Mouse (Mus musculus) right cerebral cortex, postnatal 14 days (tissue): ENCODE data around the gene Olfr1337.
"Not testable (repeated sequence)": the region's sequence is repeated elsewhere in the genome, so short reads cannot be mapped to it uniquely, and the experiment has no call there.

Source experiments
- DNase-seq: peaks from one replicate; pipeline ENCODE4 v3.0.0; 2022

Gene Olfr1337

GRCm38 (mm10) chr4:118782486-118782885 lies at the start of gene Olfr1337:
TSS of gene Olfr1337 (minus strand) at chr4:118782586.
- no peak for DNase-seq

DNA sequence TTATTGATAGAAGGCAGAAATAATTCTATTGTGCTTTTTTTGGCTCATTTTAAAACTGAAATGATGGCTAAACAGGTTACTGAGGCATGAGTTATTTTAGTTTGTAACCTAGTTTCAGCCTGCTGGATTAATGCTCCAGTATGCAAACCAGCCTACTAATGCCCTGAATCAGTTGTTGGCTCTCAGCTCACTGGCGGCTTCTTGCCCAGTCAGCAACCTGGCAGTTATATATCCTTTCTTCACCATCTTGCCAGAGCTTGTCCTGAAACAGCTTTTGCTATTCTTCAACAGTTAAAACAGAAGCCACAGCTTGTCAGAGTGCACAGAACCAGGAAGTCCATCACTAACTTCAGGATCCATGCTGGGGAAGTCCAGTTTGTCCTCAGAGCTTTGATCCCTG lies 36.5 kb upstream of the Olfr1337 start:
- no peak for DNase-seq

DNA sequence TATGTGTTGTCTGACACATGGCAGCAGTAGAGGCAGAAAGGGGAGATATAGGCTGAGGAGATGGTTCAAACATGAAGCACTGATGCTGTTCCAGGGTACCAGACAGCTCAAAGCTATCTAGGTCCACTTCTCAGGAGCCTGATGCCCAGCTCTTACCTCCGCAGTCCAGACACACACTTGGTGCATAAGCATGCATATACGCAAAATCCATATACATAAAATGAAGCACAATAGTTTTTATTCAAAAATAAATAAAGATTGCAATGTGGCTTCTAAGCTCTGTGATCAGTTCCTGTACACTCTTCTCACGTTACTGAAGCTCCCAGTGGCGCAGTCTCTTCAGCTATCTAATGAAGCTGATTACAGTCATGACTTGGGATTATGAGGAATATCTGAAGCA lies 27.5 kb upstream of the Olfr1337 start, which contains the start of gene Olfr1335:
Olfr1335 (minus strand) TSS at position 101 of the 400 bp plus-strand sequence.
- DNase-seq = no peak

DNA sequence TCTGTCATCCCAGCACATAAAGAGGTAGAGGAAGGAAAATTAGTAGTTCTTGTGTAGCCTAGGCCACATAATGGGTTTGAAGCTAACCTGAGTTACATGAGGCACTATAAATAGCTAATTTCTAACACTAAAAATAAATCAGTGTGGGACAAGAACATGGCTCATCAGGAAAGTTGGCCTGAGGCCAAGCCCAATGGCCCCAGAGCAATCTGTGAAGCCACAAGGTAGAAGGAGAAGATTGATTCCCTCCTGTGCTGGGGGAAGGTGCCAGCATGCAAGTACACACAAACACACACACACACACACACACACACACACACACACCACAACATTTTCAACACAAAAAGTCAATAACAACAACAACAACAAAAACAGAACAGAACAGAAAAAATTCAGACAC lies 10.4 kb upstream of the Olfr1337 start:
- DNase-seq = not testable (repeated sequence)

- no peak for DNase-seq
These were observed 23.7 kb downstream of the Olfr1337 start, which contains the start of gene Olfr1338 for GRCm38 (mm10) chr4:118758637-118759036. TSS of gene Olfr1338 (minus strand) at chr4:118758737.

DNA sequence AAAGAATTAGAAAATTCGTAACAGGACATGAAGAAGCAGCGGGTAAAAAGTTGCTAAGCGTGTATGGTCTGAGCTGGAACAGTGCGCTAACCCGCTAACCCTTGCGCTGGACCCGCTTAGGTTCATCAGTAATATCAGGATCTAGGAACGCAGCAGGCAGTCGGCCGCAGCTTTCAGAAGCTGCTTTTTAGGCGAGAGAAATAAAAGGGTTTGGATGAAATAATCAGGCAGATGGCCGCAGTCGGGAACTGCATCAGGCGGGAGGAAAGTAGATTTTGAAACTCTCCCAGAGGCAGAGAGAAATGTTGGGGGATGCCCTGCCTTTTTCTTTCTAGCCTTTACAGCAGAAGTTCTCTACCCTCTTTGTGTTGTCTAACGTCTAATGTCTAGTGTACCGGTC lies 40.5 kb downstream of the Olfr1337 start:
- DNase-seq = no peak

DNA sequence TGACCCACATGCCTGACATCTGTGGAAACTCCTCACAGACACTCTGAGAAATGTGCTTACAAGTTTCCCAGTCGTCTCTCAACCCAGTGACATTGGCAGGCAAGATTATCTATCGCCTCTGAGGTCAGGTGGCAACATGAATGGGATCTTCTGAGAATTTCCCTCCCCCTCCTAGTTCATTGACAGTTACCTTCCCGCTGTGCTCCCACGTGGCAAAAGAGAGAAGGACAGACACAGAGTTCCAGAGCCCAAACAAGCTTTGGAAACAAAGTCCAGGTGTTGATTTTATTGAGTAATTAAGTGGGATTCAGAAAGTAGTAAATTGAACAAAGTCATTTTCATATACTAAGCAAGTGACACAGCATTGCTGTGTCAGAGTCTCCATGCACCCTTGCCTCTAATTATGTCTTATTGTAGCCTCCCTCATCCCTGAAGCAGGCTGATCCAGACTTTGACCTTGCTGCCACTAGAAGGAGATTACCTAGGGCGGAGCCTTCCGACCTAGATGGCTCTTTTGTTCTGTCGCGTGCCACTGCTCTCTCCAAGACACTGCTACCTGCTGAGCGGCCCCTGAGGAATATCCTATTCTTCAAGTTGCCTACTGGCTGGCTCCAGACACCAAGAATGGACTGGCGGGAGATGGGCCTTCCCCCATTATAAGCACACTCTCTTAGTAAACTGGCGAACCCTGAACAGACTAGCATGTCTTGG lies 41.2 kb downstream of the Olfr1337 start:
- DNase-seq = no peak

DNA sequence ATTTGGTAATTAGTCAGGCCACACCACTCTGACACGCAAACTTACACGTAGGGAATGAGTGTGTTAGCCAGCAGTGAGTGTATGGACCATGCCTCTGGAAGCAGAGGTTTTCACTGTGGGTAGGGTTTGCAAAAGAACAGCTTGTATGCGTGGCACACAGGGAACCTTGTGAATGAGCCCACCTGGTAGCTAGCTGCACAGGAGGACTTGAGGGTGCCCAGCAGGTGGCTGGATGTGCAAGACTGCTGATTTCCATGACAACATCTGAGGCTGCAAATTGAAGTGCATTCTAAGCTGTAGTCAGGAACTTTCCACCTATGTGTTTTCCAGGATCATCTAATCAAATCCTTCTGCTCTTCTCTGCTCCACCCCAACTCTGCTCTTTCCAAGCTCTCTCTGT lies 42.8 kb downstream of the Olfr1337 start:
- no peak for DNase-seq

GRCm38 (mm10) chr4:118731875-118732274 lies 50.5 kb downstream of the Olfr1337 start, which contains the start of gene Olfr1339:
TSS of gene Olfr1339 (plus strand) at chr4:118732175.
- no peak for DNase-seq
